Mouse (Mus musculus) myocyte (in vitro differentiated cells): ENCODE measurements around the gene Prkg2. TPM values are rescaled to one million over a fixed set of nuclear protein-coding genes. Genes with fewer than 3 reads are reported as not detected.

Source experiments
- H3K27me3 ChIP-seq: one replicate; pipeline ENCODE4 v1.6.1; 2011; ENCODE audit not compliant: control insufficient read depth, insufficient read depth, insufficient read length
- H3K36me3 ChIP-seq: one replicate; pipeline ENCODE4 v1.6.1; 2011; ENCODE audit not compliant: control insufficient read depth, insufficient read depth
- H3K4me2 ChIP-seq: one replicate; pipeline ENCODE4 v1.6.1; 2011; ENCODE audit warnings: low read depth, control low read depth
- H3K4me3 ChIP-seq: one replicate; pipeline ENCODE4 v1.5.1; 2011; ENCODE audit warnings: mild to moderate bottlenecking, control low read depth, moderate library complexity
- H3K79me2 ChIP-seq: one replicate; pipeline ENCODE4 v1.6.1; 2011; ENCODE audit not compliant: control insufficient read depth, insufficient read depth
- H3ac ChIP-seq: one replicate; pipeline ENCODE4 v1.6.1; 2011; ENCODE audit not compliant: control insufficient read depth, insufficient read length
- CEBPB ChIP-seq: IDR thresholded peaks from 2 replicates; pipeline ENCODE4 v1.6.1; 2011; ENCODE audit warnings: mild to moderate bottlenecking, moderate library complexity; ENCODE audit not compliant: poor library complexity, insufficient read depth, severe bottlenecking
- E2F4 ChIP-seq: IDR thresholded peaks from one replicate; pipeline ENCODE4 v1.6.1; 2011; ENCODE audit warnings: mild to moderate bottlenecking, control low read depth, moderate library complexity; ENCODE audit not compliant: insufficient read depth
- MAX ChIP-seq: IDR thresholded peaks from one replicate; pipeline ENCODE4 v1.6.1; 2011; ENCODE audit warnings: low read depth, mild to moderate bottlenecking, control low read depth
- MYOD1 ChIP-seq, 3 experiments: IDR thresholded peaks; one replicate each; pipeline ENCODE4 v1.6.1; 2011; ENCODE audit warnings: control low read depth in 2 of 3, low read depth in 2 of 3, mild to moderate bottlenecking in 2 of 3, moderate library complexity in 1 of 3; ENCODE audit not compliant: insufficient read length in 2 of 3, control insufficient read depth in 1 of 3
- MYOG ChIP-seq, 3 experiments: IDR thresholded peaks; one replicate each; pipeline ENCODE4 v1.6.1; 2011; ENCODE audit warnings: control low read depth in 2 of 3, low read depth in 2 of 3, mild to moderate bottlenecking in 2 of 3; ENCODE audit not compliant: insufficient read length in 2 of 3, control insufficient read depth in 1 of 3, insufficient read depth in 1 of 3
- POLR2A ChIP-seq: IDR thresholded peaks from one replicate; pipeline ENCODE4 v1.6.1; 2011; ENCODE audit warnings: low read depth, mild to moderate bottlenecking, control low read depth, moderate library complexity; ENCODE audit not compliant: insufficient read length
- POLR2AphosphoS2 ChIP-seq: IDR thresholded peaks from one replicate; pipeline ENCODE4 v1.6.1; 2011; ENCODE audit warnings: low read depth, control low read depth; ENCODE audit not compliant: insufficient read length
- REST ChIP-seq: IDR thresholded peaks from one replicate; pipeline ENCODE4 v1.6.1; 2011; ENCODE audit warnings: mild to moderate bottlenecking, control low read depth, moderate library complexity; ENCODE audit not compliant: insufficient read depth, insufficient read length
- SRF ChIP-seq: IDR thresholded peaks from one replicate; pipeline ENCODE4 v1.6.1; 2011; ENCODE audit warnings: low read depth; ENCODE audit not compliant: control insufficient read depth, insufficient read length
- TCF12 ChIP-seq: IDR thresholded peaks from one replicate; pipeline ENCODE4 v1.6.1; 2011; ENCODE audit warnings: mild to moderate bottlenecking, control low read depth; ENCODE audit not compliant: poor library complexity, insufficient read depth, severe bottlenecking
- TCF3 ChIP-seq: IDR thresholded peaks from one replicate; pipeline ENCODE4 v1.6.1; 2011; ENCODE audit warnings: low read depth, control low read depth; ENCODE audit not compliant: insufficient read length
- USF1 ChIP-seq: IDR thresholded peaks from one replicate; pipeline ENCODE4 v1.6.1; 2011; ENCODE audit warnings: low read depth, mild to moderate bottlenecking, control low read depth, moderate library complexity
- polyA plus RNA-seq: library from polyadenylated mRNA; unstranded; fragments of >200 nt; fragmentation: generic; extraction: Trizol; gene quantifications from one replicate; pipeline ENCODE4 v1.2.1, GENCODE M21; 2012; ENCODE audit warnings: missing spikeins

Gene Prkg2
- polyA plus RNA-seq, 1 experiment: 22.8 TPM

GRCm38 (mm10) chr5:98935930-98936329 is 101.2 kb downstream of the Prkg2 start:
- no peak overlapping the region for H3K4me3 ChIP-seq

GRCm38 (mm10) chr5:98922921-98923320 is 114.2 kb downstream of the Prkg2 start:
- no peak overlapping the region for H3K4me2 ChIP-seq
- TF ChIP-seq SRF (no peak), POLR2A (no peak), REST (no peak), MYOD1 (IDR thresholded peaks at IDR 0.05; ENCODE audit: control insufficient read depth in 1 of 3, insufficient read length in 2 of 3, low read depth in 2 of 3) (no peak), USF1 (no peak), E2F4 (no peak), MAX (no peak), TCF3 (no peak), MYOG (IDR thresholded peaks at IDR 0.05; ENCODE audit: control insufficient read depth in 1 of 3, insufficient read depth in 1 of 3, insufficient read length in 2 of 3, low read depth in 2 of 3) (no peak)

More at GRCm38 (mm10) chr5:98935930-98936329, 101.2 kb downstream of the Prkg2 start:
- TF ChIP-seq E2F4: no peak
- peak in 1 of 3 experiments; percentile 18 for TF ChIP-seq MYOD1 (IDR thresholded peaks at IDR 0.05; ENCODE audit: control insufficient read depth in 1 of 3, insufficient read length in 2 of 3, low read depth in 2 of 3)
- Histone ChIP-seq H3ac (no peak overlapping the region), H3K27me3 (no peaks in the 10 kb centered on the region), H3K79me2 (peaks cover 56% of the 10 kb centered on the region), H3K36me3 (peaks cover 34% of the 10 kb centered on the region), H3K4me2 (no peak overlapping the region)

GRCm38 (mm10) chr5:98921608-98922007 is 115.5 kb downstream of the Prkg2 start:
- H3K79me2 ChIP-seq: no peaks in the 10 kb centered on the region
- peaks cover 4% of the 10 kb centered on the region for H3K36me3 ChIP-seq
- no peak overlapping the region for H3K4me3 ChIP-seq
- no peak overlapping the region for H3ac ChIP-seq
- H3K4me2 ChIP-seq: no peak overlapping the region
- no peaks in the 10 kb centered on the region for H3K27me3 ChIP-seq
- no peak for TF ChIP-seq MYOD1 (IDR thresholded peaks at IDR 0.05; ENCODE audit: control insufficient read depth in 1 of 3, insufficient read length in 2 of 3, low read depth in 2 of 3)
- no peak for TF ChIP-seq REST
- TF ChIP-seq USF1: no peak
- TF ChIP-seq TCF12: no peak
- TF ChIP-seq POLR2A: no peak
- TF ChIP-seq CEBPB: no peak
- no peak for TF ChIP-seq TCF3
- no peak for TF ChIP-seq SRF
- TF ChIP-seq E2F4: no peak
- no peak for TF ChIP-seq POLR2AphosphoS2
- no peak for TF ChIP-seq MYOG (IDR thresholded peaks at IDR 0.05; ENCODE audit: control insufficient read depth in 1 of 3, insufficient read depth in 1 of 3, insufficient read length in 2 of 3, low read depth in 2 of 3)
- TF ChIP-seq MAX: no peak

More at GRCm38 (mm10) chr5:98922921-98923320, 114.2 kb downstream of the Prkg2 start:
- no peaks in the 10 kb centered on the region for H3K27me3 ChIP-seq
- H3ac ChIP-seq: no peak overlapping the region
- no peaks in the 10 kb centered on the region for H3K79me2 ChIP-seq
- H3K36me3 ChIP-seq: peaks cover 4% of the 10 kb centered on the region
- no peak overlapping the region for H3K4me3 ChIP-seq

- Histone ChIP-seq H3K27me3 (no peaks in the 10 kb centered on the region), H3K36me3 (no peaks in the 10 kb centered on the region), H3K79me2 (no peaks in the 10 kb centered on the region), H3ac (no peak overlapping the region), H3K4me2 (no peak overlapping the region), H3K4me3 (no peak overlapping the region)
- TF ChIP-seq POLR2AphosphoS2 (no peak), MYOG (IDR thresholded peaks at IDR 0.05; ENCODE audit: control insufficient read depth in 1 of 3, insufficient read depth in 1 of 3, insufficient read length in 2 of 3, low read depth in 2 of 3) (no peak), MAX (no peak), USF1 (no peak), POLR2A (no peak)
Measured at GRCm38 (mm10) chr5:98918716-98919115, 118.4 kb downstream of the Prkg2 start.

GRCm38 (mm10) chr5:98902339-98902738 is 134.8 kb downstream of the Prkg2 start:
- Histone ChIP-seq H3K79me2 (no peaks in the 10 kb centered on the region), H3K4me3 (no peak overlapping the region), H3ac (no peak overlapping the region), H3K4me2 (no peak overlapping the region), H3K36me3 (no peaks in the 10 kb centered on the region), H3K27me3 (no peaks in the 10 kb centered on the region)
- TF ChIP-seq MYOG (IDR thresholded peaks at IDR 0.05; ENCODE audit: control insufficient read depth in 1 of 3, insufficient read depth in 1 of 3, insufficient read length in 2 of 3, low read depth in 2 of 3) (no peak), E2F4 (no peak), MAX (no peak), POLR2A (no peak), REST (no peak), USF1 (no peak), SRF (no peak), TCF12 (no peak), POLR2AphosphoS2 (no peak), MYOD1 (IDR thresholded peaks at IDR 0.05; ENCODE audit: control insufficient read depth in 1 of 3, insufficient read length in 2 of 3, low read depth in 2 of 3) (no peak), CEBPB (no peak), TCF3 (no peak)
